In the genomic region with DNA sequence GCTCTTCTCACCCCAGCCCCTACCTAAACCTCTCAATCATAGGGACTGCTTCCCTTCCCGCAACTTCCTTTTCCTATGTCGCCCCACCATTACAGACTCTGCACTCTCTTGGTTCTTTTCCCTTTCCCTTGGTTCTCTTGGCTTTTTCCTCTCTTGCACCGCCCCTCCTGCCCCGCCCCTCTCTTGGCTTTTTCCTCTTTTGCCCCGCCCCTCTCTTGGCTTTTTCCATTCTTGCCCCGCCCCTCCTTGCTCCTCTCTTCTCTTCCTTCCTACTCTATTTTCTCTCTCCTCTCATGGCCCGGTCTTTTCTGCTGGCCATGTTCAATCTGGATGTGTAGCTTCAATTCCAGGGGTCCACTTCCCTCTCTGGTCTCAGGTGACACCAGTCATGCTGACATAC, we compare ENCODE assay signal across 14 mouse cellular contexts.
"Had no signal": no experiment of that assay in that cellular context is flagged by ENCODE, and none has a peak within 500 bp of the region (broad histone marks: within the 10 kb centered on the region; RNA-seq: fewer than 3 reads in every experiment).

No protein-coding gene starts in this region.

- H3K36me3 ChIP-seq: limb, embryonic 15.5 days; liver, embryonic 15.5 days had no signal

- H3K27me3 ChIP-seq: limb, embryonic 15.5 days; liver, embryonic 15.5 days had no signal

- ATAC-seq: intestine, embryonic 16.5 days; midbrain, embryonic 16.5 days had no signal

- H3K27ac ChIP-seq: limb, embryonic 15.5 days; liver, embryonic 15.5 days; macrophage had no signal

- H3K4me2 ChIP-seq: limb, embryonic 15.5 days; liver, embryonic 15.5 days; midbrain, embryonic 11.5 days had no signal

- H3K9me3 ChIP-seq: limb, embryonic 15.5 days; liver, embryonic 15.5 days had no signal

- H3K4me3 ChIP-seq: limb, embryonic 15.5 days; liver, embryonic 15.5 days; megakaryocyte, embryonic 14.5 days had no signal

- H3K9ac ChIP-seq: limb, embryonic 15.5 days; liver, embryonic 15.5 days; lung, embryonic 14.5 days had no signal

- DNase-seq: kidney, adult 9 months; layer of hippocampus, adult 9-11 months; layer of hippocampus, postnatal 36 days; lung, embryonic 14.5 days; lung, postnatal 14 days; right cerebral cortex, postnatal 14 days; thymus, postnatal 4 days had no signal
